Mouse (Mus musculus) liver, embryonic 11.5 days (tissue): ENCODE measurements around the gene St3gal4. TPM values are rescaled to one million over a fixed set of nuclear protein-coding genes. Genes with fewer than 3 reads are reported as not detected.

Experiments used
- ATAC-seq: fragments of 200-750 bp; cut with Nextera tagmentation; replicated peaks from 2 replicates; pipeline ENCODE4 v1.8.0; 2017; ENCODE audit warnings: moderate number of reproducible peaks, mild to moderate bottlenecking, moderate TSS enrichment, moderate library complexity; ENCODE audit not compliant: low FRiP score
- DNase-seq: peaks from one replicate; pipeline ENCODE4 v3.0.0-alpha.2; 2017; ENCODE audit warnings: low spot score
- H3K27ac ChIP-seq: fragments of 300-500 bp; sonication (generic); 2 replicates; pipeline ENCODE4 v1.5.1; 2014; ENCODE audit warnings: mild to moderate bottlenecking, low read depth, low read length, control low read depth
- H3K27me3 ChIP-seq: fragments of 300-500 bp; sonication (generic); replicated peaks from 2 replicates; pipeline ENCODE4 v1.6.1; 2014; ENCODE audit warnings: low read length, mixed read lengths; ENCODE audit not compliant: control insufficient read depth, insufficient read depth
- H3K36me3 ChIP-seq: fragments of 300-500 bp; sonication (generic); 2 replicates; pipeline ENCODE4 v1.6.1; 2014; ENCODE audit warnings: mild to moderate bottlenecking, low read length, moderate library complexity, mixed read lengths; ENCODE audit not compliant: control insufficient read depth, insufficient read depth
- H3K4me1 ChIP-seq: fragments of 300-500 bp; sonication (generic); replicated peaks from 2 replicates; pipeline ENCODE4 v1.6.1; 2014; ENCODE audit warnings: low read length, mixed read lengths; ENCODE audit not compliant: control insufficient read depth, insufficient read depth
- H3K4me2 ChIP-seq: fragments of 300-500 bp; sonication (generic); 2 replicates; pipeline ENCODE4 v1.6.1; 2014; ENCODE audit warnings: mild to moderate bottlenecking, control low read depth, moderate library complexity
- H3K4me3 ChIP-seq: fragments of 300-500 bp; sonication (generic); 2 replicates; pipeline ENCODE4 v1.5.1; 2014; ENCODE audit warnings: low read depth, low read length, control low read depth
- H3K9ac ChIP-seq: fragments of 300-500 bp; sonication (generic); 2 replicates; pipeline ENCODE4 v1.6.1; 2014; ENCODE audit warnings: low read depth, low read length, control low read depth
- H3K9me3 ChIP-seq: fragments of 300-500 bp; sonication (generic); 2 replicates; pipeline ENCODE4 v1.6.1; 2016; ENCODE audit warnings: low read length, inconsistent platforms, mixed read lengths; ENCODE audit not compliant: control insufficient read depth
- WGBS: fragments of 180-500 bp; shearing (Covaris S2); extraction: QIAGEN DNeasy Blood & Tissue Kit; methylation state at CpG from one replicate; pipeline ENCODE4 v1.1.7; 2014; 5-methylcytosine and 5-hydroxymethylcytosine counted together
- polyA plus RNA-seq: library from polyadenylated mRNA; unstranded; fragments of >200 nt; fragmentation: Nextera tagmentation; extraction: Ambion mirVana; gene quantifications from 2 replicates; pipeline ENCODE4 v1.2.1, GENCODE M21; 2014

The St3gal4 gene
- polyA plus RNA-seq, 1 experiment from 2014 or later: 34.8 TPM

DNA sequence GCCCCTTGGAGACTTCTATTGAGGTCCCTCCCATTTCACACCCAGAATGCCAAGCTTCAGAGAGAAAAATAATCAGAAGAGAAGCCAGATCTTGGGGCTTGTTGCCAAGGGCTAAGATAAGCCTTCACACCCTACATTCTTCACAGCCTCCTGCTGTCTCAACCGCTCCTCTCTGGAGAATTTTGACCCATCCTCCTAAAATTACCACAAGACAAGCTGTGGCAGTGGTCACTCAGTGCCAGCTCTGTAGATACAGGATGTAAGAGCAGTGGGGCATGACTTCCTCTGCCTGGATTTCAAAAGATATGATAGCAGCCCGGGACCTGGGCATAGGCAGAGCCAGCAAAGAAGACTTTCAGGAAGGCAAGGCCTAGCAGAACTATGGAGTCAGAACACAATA lies 57.6 kb downstream of the St3gal4 start:
- Histone ChIP-seq H3K9ac (no peak overlapping the region), H3K4me2 (no peak overlapping the region), H3K27ac (no peak overlapping the region), H3K9me3 (no peaks in the 10 kb centered on the region), H3K4me1 (peaks cover 8% of the 10 kb centered on the region), H3K36me3 (no peaks in the 10 kb centered on the region; the same call in 1 of the 2 replicates), H3K27me3 (no peaks in the 10 kb centered on the region), H3K4me3 (no peak overlapping the region)
- 49% methylated on average over 2 of the region's 2 CpGs for WGBS
- peak; percentile 12 for DNase-seq
- ATAC-seq: 0 out of 2 replicates have a peak, but pooled peaks have one; percentile 26

DNA sequence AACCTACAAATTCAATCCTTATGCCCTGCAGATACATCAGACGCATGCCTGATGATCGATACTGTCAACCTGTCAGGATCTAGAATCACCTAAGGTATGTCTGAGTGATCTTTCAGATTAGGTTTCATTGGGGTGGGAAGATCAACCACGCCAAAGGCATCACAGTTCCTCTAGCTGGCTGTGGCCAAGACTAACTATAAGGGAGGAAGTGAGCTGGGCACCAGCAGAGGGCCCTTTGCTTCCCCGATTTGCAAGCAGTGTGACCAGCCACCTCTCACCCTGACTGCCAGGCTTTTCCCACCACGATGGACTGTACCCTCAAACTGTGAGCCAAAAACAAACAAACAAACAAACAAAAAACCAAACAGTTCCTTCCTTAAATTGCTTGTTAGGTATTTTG lies 59.2 kb downstream of the St3gal4 start:
- no peaks in the 10 kb centered on the region for H3K27me3 ChIP-seq
- DNase-seq (no peak), ATAC-seq (no peak)
- no peak overlapping the region for H3K27ac ChIP-seq
- H3K4me2 ChIP-seq: no peak overlapping the region
- no peak overlapping the region for H3K9ac ChIP-seq
- H3K4me1 ChIP-seq: peaks cover 8% of the 10 kb centered on the region
- H3K9me3 ChIP-seq: no peaks in the 10 kb centered on the region
- H3K4me3 ChIP-seq: no peak overlapping the region
- no peaks in the 10 kb centered on the region; the same call in 1 of the 2 replicates for H3K36me3 ChIP-seq
- WGBS: 74% methylated on average over 5 of the region's 5 CpGs

DNA sequence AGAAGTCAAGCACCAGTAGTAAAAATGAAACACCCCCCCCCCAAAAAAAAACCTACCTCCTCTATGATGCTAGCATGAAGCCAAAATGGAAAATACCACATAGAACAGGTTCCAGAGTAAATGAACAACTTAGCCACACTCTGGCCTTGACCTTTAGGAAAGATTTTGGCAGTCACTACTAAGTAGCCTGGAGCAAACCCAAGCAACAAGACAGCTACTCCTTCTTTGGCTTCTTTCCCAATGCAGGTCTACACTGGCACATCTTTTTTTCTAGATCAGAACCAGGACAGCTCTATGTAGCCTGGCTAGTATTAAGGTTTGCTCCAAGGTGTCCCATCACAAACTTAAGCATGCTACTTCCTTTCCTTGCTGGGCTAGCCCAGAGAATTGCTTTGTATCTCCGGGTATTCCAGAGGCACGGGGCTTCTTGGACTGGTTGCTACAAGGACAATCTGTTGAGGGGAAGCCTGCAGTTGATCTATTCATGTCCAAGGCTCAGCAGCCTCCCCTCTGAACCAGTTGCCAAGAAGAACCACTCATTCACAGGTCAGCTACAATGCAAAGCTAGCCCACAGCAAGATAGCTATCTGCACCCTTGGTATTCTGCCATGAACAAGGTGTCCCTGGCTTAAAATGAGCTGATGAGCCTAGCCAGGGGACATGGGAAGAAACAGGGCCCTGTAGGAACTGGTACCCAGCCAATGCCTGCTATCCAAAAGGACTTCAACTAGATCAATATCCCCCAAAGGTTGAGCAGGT lies 60.3 kb downstream of the St3gal4 start:
- Histone ChIP-seq H3K9ac (no peak overlapping the region), H3K4me1 (peaks cover 8% of the 10 kb centered on the region), H3K27ac (no peak overlapping the region), H3K27me3 (no peaks in the 10 kb centered on the region), H3K4me3 (no peak overlapping the region), H3K36me3 (peaks cover 2% of the 10 kb centered on the region; the same call in 1 of the 2 replicates), H3K9me3 (no peaks in the 10 kb centered on the region), H3K4me2 (no peak overlapping the region)
- WGBS: 91% methylated on average over 2 of the region's 2 CpGs
- ATAC-seq: no peak
- no peak for DNase-seq

DNA sequence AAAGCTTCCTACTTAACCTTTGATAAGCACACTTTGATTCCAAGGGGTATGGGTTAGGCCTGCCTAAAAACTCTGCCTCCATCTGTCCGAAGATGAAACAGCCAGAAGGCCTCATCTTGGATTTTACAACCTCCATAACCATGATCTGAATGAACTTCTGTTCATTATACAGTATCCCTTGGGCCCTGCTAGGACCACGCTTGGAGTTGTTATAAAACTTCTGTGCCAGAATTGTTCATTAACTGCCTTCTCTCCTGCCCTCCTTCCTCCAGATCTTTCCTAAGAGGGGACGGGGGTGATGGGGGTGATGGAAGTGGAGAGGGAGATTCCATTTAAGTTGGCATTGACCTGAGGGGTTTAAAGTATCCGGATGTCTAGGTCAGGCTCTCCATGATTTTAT lies 60.9 kb downstream of the St3gal4 start:
- Histone ChIP-seq H3K4me3 (no peak overlapping the region), H3K9ac (no peak overlapping the region), H3K36me3 (peaks cover 6% of the 10 kb centered on the region; the same call in 1 of the 2 replicates), H3K27ac (no peak overlapping the region), H3K4me1 (peaks cover 8% of the 10 kb centered on the region), H3K4me2 (no peak overlapping the region), H3K27me3 (no peaks in the 10 kb centered on the region), H3K9me3 (no peaks in the 10 kb centered on the region)
- ATAC-seq: no peak
- no peak for DNase-seq
- WGBS: 87% methylated on average over 4 of the region's 4 CpGs

DNA sequence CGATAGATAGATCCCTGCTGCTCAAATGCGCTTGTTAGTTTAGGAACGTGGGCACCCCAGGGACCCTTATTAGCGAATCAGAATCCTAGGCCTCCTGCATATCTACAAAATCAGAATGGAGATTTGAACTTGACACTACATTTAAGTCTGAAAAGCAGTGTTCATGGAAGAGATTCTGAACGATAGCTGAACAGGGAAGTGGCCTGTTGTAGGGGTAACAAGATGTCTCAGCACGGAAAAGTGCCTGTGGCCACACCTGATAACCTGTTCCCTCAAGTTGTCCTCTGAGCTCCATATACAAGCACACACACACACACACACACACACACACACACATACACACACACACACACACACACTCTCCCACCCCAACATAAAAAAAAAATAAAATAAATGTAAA lies 61.4 kb downstream of the St3gal4 start:
- DNase-seq (no peak), ATAC-seq (no peak)
- Histone ChIP-seq H3K4me2 (no peak overlapping the region), H3K9me3 (no peaks in the 10 kb centered on the region), H3K4me3 (no peak overlapping the region), H3K9ac (no peak overlapping the region), H3K4me1 (peaks cover 8% of the 10 kb centered on the region), H3K27me3 (no peaks in the 10 kb centered on the region), H3K27ac (no peak overlapping the region), H3K36me3 (peaks cover 10% of the 10 kb centered on the region)
- 77% methylated on average over 6 of the region's 6 CpGs for WGBS

DNA sequence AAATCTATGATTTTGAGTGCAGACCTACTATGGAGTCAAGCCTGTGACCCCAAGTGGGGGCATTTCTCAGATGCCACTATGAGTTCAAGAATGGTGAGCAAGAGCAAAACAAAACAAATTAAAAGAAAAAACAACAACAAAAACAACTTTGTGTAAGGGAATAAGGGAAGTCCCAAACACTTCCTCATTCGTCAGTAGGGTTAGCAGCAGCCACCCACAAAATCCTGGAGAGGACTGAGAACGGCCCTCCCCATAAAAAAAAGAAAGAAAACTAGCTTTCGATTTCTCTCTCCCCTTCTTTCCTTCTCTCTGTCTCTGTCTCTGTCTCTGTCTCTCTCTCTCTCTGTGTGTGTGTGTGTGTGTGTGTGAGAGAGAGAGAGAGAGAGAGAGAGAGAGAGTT lies 62.5 kb downstream of the St3gal4 start:
- no peaks in the 10 kb centered on the region for H3K9me3 ChIP-seq
- H3K36me3 ChIP-seq: peaks cover 15% of the 10 kb centered on the region
- no peak overlapping the region for H3K4me3 ChIP-seq
- no peak overlapping the region for H3K4me2 ChIP-seq
- 67% methylated on average over 3 of the region's 3 CpGs for WGBS
- H3K9ac ChIP-seq: no peak overlapping the region
- H3K27ac ChIP-seq: no peak overlapping the region
- ATAC-seq: no peak
- H3K27me3 ChIP-seq: no peaks in the 10 kb centered on the region
- no peak for DNase-seq
- H3K4me1 ChIP-seq: peaks cover 7% of the 10 kb centered on the region

DNA sequence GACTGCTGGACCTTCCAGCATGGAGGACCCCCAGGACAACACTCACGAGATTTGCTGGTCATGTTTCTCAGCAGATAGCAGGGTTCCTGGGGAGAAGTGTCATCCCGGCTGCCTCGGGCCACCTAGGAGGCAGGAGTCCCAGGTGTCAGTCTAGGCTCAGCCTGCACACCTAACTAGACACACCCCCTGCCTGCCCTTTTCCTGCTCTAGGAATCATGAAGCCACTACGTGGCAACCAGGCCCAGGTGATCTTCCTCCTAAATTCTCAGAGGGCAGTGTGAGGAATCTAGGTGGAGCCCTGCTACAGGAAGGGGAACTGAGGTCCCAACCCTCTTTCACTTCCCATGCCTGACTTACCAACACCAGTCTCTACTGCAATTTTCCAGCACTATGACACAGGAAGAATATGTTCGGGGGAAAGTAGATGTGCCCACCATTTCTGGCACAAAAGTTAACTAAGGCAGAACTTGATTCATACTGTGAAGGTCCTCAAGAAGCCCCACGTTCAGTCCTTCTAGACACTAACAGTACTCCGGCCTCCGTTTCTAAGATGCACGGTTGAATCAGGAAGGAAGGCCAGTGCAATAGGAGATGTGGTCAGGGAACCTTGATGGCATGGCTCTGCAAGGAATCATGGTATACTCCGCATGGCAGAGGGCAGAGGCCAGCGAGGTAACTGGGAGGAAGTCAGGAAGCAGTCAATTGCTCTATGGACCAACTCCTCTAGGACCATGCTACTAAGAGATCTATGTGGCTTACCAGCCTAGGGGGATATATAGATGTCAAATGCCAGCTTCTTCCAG lies 63.3 kb downstream of the St3gal4 start:
- H3K36me3 ChIP-seq: peaks cover 17% of the 10 kb centered on the region
- DNase-seq (no peak), ATAC-seq (no peak)
- H3K9ac ChIP-seq: no peak overlapping the region
- H3K9me3 ChIP-seq: no peaks in the 10 kb centered on the region
- H3K27me3 ChIP-seq: no peaks in the 10 kb centered on the region
- no peak overlapping the region for H3K4me3 ChIP-seq
- H3K27ac ChIP-seq: no peak overlapping the region
- H3K4me2 ChIP-seq: no peak overlapping the region
- H3K4me1 ChIP-seq: peaks cover 4% of the 10 kb centered on the region
- 78% methylated on average over 11 of the region's 11 CpGs for WGBS

DNA sequence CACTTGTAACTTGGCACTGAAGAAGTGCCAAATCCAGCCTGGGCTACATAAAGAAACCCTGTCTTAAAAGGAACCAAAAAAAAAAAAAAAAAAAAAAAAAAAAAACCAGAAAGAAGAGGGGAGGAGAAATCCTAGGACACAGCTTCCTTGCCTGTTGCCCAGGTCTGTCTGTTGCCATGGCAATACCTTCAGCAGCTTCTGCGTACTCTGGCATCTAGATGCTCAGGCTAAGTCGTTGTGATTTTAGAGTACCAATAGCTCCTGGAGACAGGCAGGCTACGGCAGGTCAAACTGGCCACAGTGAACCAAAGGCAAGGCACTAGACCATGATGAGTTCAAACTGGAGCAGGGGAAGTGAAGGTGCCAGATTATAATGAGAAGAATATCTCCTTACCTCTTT lies 65.4 kb downstream of the St3gal4 start:
- H3K4me3 ChIP-seq: no peak overlapping the region
- DNase-seq: no peak
- no peaks in the 10 kb centered on the region for H3K4me1 ChIP-seq
- 93% methylated on average over 3 of the region's 3 CpGs for WGBS
- no peaks in the 10 kb centered on the region for H3K27me3 ChIP-seq
- H3K36me3 ChIP-seq: peaks cover 20% of the 10 kb centered on the region
- no peak for ATAC-seq
- H3K4me2 ChIP-seq: no peak overlapping the region
- H3K9ac ChIP-seq: no peak overlapping the region
- no peaks in the 10 kb centered on the region for H3K9me3 ChIP-seq
- H3K27ac ChIP-seq: no peak overlapping the region
